Mouse (Mus musculus) stomach, embryonic 16.5 days (tissue): ENCODE results near the gene 1700017B05Rik. TPM values are rescaled to one million over a fixed set of nuclear protein-coding genes. Genes with fewer than 3 reads are reported as not detected.
"Not testable (repeated sequence)": the region's sequence is repeated elsewhere in the genome, so short reads cannot be mapped to it uniquely, and the experiment has no call there.

ENCODE experiments used
- ATAC-seq: fragments of 200-750 bp; cut with Nextera tagmentation; 2 replicates; pipeline ENCODE4 v1.8.0; 2017; ENCODE audit warnings: moderate number of reproducible peaks, moderate TSS enrichment; ENCODE audit not compliant: insufficient read depth, low FRiP score
- H3K27ac ChIP-seq: fragments of 300-500 bp; sonication (generic); 2 replicates; pipeline ENCODE4 v1.5.1; 2014; ENCODE audit warnings: low read length
- H3K27me3 ChIP-seq: fragments of 300-500 bp; sonication (generic); 2 replicates; pipeline ENCODE4 v1.6.1; 2014; ENCODE audit warnings: low read length, control low read depth, mixed read lengths; ENCODE audit not compliant: control insufficient read depth, insufficient read depth
- H3K36me3 ChIP-seq: fragments of 300-500 bp; sonication (generic); 2 replicates; pipeline ENCODE4 v1.6.1; 2014; ENCODE audit warnings: low read length; ENCODE audit not compliant: control insufficient read depth, insufficient read depth
- H3K4me1 ChIP-seq: fragments of 300-500 bp; sonication (generic); 2 replicates; pipeline ENCODE4 v1.6.1; 2014; ENCODE audit warnings: low read length, control low read depth, mixed read lengths; ENCODE audit not compliant: control insufficient read depth, insufficient read depth
- H3K4me2 ChIP-seq: fragments of 300-500 bp; sonication (generic); 2 replicates; pipeline ENCODE4 v1.6.1; 2014; ENCODE audit warnings: low read depth, low read length, mixed read lengths
- H3K4me3 ChIP-seq: fragments of 300-500 bp; sonication (generic); replicated peaks from 2 replicates; pipeline ENCODE4 v1.5.1; 2014; ENCODE audit warnings: mild to moderate bottlenecking, low read length
- H3K9ac ChIP-seq: fragments of 300-500 bp; sonication (generic); 2 replicates; pipeline ENCODE4 v1.6.1; 2014; ENCODE audit warnings: low read length
- H3K9me3 ChIP-seq: fragments of 300-500 bp; sonication (generic); replicated peaks from 2 replicates; pipeline ENCODE4 v1.6.1; 2016; ENCODE audit warnings: low read length, control low read depth; ENCODE audit not compliant: control insufficient read depth
- WGBS: fragments of 180-500 bp; shearing (Covaris S2); extraction: QIAGEN DNeasy Blood & Tissue Kit; methylation state at CpG from one replicate; pipeline ENCODE4 v1.1.7; 2014; 5-methylcytosine and 5-hydroxymethylcytosine counted together
- polyA plus RNA-seq: library from polyadenylated mRNA; unstranded; fragments of >200 nt; fragmentation: Nextera tagmentation; extraction: Ambion mirVana; gene quantifications from 2 replicates; pipeline ENCODE4 v1.2.1, GENCODE M21; 2015

Gene 1700017B05Rik
- 21.7 and 23.0 TPM in 2 replicates for polyA plus RNA-seq

DNA sequence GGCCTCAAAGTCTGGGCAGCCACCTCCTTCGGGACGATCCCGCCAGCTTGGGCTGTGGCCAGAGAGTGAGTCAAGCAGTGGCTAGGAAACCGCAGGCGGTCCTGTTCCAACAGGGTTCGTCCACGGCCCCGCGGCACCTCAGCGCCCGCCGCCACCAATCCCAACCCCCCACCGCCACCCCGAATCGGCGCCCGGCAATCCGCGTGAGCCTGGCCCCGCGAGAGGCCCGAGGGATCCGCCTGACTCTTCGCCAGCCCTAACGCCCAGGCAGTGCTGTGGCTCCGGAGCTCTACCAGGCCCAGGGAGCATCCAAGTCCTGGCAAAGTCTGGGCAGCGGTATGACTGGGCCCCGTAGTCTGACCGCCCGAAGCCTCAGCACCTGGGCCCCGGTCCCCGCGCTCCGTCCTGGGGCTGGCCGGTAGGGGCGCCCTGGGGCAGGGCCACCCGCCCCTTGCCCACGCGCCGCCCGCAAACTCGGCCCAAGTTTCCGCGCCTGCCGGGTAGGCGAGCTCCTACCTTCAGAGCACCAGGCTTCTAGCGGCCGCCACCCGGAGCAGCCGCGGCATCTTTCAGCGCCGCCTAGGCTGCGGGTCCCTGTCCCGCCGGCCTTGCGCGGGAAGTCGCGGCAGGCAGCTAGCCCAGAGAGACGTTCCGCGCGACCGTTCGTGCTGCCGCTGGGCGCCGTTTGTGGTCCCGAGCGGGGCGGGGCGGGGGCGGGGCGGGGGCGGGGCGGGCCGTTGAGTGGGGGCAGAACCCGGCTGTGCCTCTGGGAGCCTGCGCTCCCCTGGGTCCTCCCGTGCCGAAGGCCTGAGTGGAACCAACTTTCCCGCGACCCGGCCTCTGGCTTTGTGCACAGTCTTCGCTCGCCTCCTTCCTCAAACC lies at the start of gene 1700017B05Rik:
1700017B05Rik (minus strand) TSS at position 700 of the 882 bp plus-strand sequence.
- H3K9ac ChIP-seq = peak within 1 kb of the TSS; percentile 96
- H3K4me3 ChIP-seq = peak within 1 kb of the TSS; percentile 89
- peaks cover 4% of the 10 kb centered on the region; the same call in 1 of the 2 replicates for H3K36me3 ChIP-seq
- WGBS = under 1% methylated on average over 69 of the region's 87 CpGs
- H3K4me1 ChIP-seq = peaks cover 18% of the 10 kb centered on the region
- H3K4me2 ChIP-seq = peak within 1 kb of the TSS; percentile 77
- H3K27me3 ChIP-seq = no peaks in the 10 kb centered on the region
- no peaks in the 10 kb centered on the region for H3K9me3 ChIP-seq
- H3K27ac ChIP-seq = peak within 1 kb of the TSS; percentile 87
- peak; percentile 88 for ATAC-seq

- Histone ChIP-seq H3K9me3 (no peaks in the 10 kb centered on the region), H3K36me3 (no peaks in the 10 kb centered on the region), H3K27me3 (no peaks in the 10 kb centered on the region), H3K4me1 (no peaks in the 10 kb centered on the region), H3K27ac (no peak overlapping the region), H3K9ac (no peak overlapping the region), H3K4me2 (no peak overlapping the region), H3K4me3 (no peak overlapping the region)
- WGBS = 92% methylated on average over 2 of the region's 2 CpGs
- ATAC-seq = no peak
Observed at GRCm38 (mm10) chr9:57310895-57311294, 48.5 kb upstream of the 1700017B05Rik start.

- H3K4me1 ChIP-seq = no peaks in the 10 kb centered on the region
- 87% methylated on average over 4 of the region's 4 CpGs for WGBS
- no peak overlapping the region for H3K9ac ChIP-seq
Observed at GRCm38 (mm10) chr9:57309353-57309752, 46.9 kb upstream of the 1700017B05Rik start.

DNA sequence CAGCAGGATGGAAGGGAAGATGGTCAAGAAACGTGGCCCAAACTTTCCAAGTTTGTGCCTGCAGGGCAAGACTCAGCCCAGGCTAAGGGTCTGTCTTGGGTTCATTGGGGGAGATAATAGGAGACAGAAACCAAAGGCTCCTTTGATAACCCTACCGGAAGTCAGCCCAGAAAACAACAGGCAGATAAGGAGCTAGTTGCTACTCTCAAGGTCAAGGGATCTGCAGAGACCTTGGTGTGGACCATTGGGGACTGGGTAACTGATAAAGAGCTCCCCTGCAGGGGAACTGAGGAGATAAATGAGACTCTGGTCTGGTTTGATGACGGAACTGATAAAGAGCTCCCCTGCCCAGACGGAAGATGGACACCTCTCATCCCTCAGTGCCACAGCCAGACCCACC lies 45.0 kb upstream of the 1700017B05Rik start:
- H3K27me3 ChIP-seq = no peaks in the 10 kb centered on the region
- H3K4me2 ChIP-seq = no peak overlapping the region
- no peaks in the 10 kb centered on the region for H3K36me3 ChIP-seq
- H3K27ac ChIP-seq = no peak overlapping the region
- no peak overlapping the region for H3K4me3 ChIP-seq
- H3K9me3 ChIP-seq = no peaks in the 10 kb centered on the region
- ATAC-seq = no peak
- H3K4me1 ChIP-seq = no peaks in the 10 kb centered on the region
- 70% methylated on average over 4 of the region's 4 CpGs for WGBS
- no peak overlapping the region for H3K9ac ChIP-seq

More at GRCm38 (mm10) chr9:57309353-57309752, 46.9 kb upstream of the 1700017B05Rik start:
- Histone ChIP-seq H3K27ac (no peak overlapping the region), H3K4me2 (no peak overlapping the region), H3K9me3 (no peaks in the 10 kb centered on the region), H3K27me3 (no peaks in the 10 kb centered on the region), H3K4me3 (no peak overlapping the region), H3K36me3 (no peaks in the 10 kb centered on the region)
- ATAC-seq = no peak

- not testable (repeated sequence) for H3K9me3 ChIP-seq, H3K4me3 ChIP-seq, H3K36me3 ChIP-seq, H3K9ac ChIP-seq, H3K4me1 ChIP-seq, H3K27me3 ChIP-seq, H3K4me2 ChIP-seq, ATAC-seq, H3K27ac ChIP-seq
- 92% methylated on average over 4 of the region's 4 CpGs for WGBS
Observed at GRCm38 (mm10) chr9:57304716-57305115, 42.3 kb upstream of the 1700017B05Rik start.

GRCm38 (mm10) chr9:57304251-57304650 lies 41.8 kb upstream of the 1700017B05Rik start:
- no peak for ATAC-seq
- Histone ChIP-seq H3K9me3 (no peaks in the 10 kb centered on the region), H3K36me3 (no peaks in the 10 kb centered on the region)

DNA sequence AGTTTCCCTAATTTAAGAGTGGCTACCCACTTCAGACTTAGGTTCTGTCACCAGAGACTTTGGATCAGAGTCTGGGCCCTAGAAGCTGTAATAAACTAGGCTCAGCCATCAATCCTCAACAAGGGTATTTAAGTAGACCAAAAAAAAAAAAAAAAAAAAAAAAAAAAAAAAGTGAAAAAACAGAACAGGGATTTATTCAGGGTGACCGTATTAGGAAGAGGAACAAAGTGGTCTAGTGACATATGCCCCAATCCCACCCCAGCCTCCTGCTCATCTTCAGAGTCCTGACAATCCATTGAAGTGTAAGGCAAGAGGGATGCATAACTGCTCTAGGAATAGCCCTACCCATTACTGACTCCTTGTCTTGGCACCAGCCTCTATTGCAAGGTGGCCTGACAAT lies 40.9 kb upstream of the 1700017B05Rik start:
- H3K4me2 ChIP-seq = no peak overlapping the region
- H3K9me3 ChIP-seq = no peaks in the 10 kb centered on the region
- H3K9ac ChIP-seq = no peak overlapping the region
- no peak for ATAC-seq
- WGBS = 53% methylated on average over 1 of the region's 1 CpGs
- no peak overlapping the region for H3K4me3 ChIP-seq
- H3K4me1 ChIP-seq = no peaks in the 10 kb centered on the region
- no peaks in the 10 kb centered on the region for H3K27me3 ChIP-seq
- no peaks in the 10 kb centered on the region for H3K36me3 ChIP-seq
- no peak overlapping the region for H3K27ac ChIP-seq

More at GRCm38 (mm10) chr9:57304251-57304650, 41.8 kb upstream of the 1700017B05Rik start:
- Histone ChIP-seq H3K4me2 (no peak overlapping the region), H3K9ac (no peak overlapping the region), H3K4me3 (no peak overlapping the region), H3K27ac (no peak overlapping the region), H3K4me1 (no peaks in the 10 kb centered on the region), H3K27me3 (no peaks in the 10 kb centered on the region)
- 91% methylated on average over 2 of the region's 2 CpGs for WGBS

DNA sequence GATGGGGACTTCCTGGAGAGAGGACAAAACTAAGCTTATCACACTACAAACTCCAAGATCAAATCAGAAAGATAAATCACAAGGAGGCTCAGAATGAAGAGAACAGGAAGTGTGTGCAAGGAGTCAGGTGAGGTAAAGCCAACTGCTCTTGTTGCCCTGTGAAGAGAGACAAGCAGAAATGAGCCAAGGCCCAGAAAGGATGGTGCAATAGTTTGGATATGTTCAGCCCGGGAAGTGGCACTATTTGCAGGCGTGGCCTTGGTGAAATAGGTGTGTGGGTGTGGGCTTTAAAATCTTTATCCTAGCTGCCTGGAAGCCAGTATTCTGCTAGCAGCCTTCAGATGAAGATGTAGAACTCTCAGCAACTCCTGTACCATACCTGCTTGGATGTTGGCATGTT lies 38.4 kb upstream of the 1700017B05Rik start:
- H3K27ac ChIP-seq = no peak overlapping the region
- no peaks in the 10 kb centered on the region for H3K9me3 ChIP-seq
- H3K4me3 ChIP-seq = no peak overlapping the region
- no peaks in the 10 kb centered on the region for H3K4me1 ChIP-seq
- no peaks in the 10 kb centered on the region for H3K27me3 ChIP-seq
- H3K36me3 ChIP-seq = no peaks in the 10 kb centered on the region
- no peak overlapping the region for H3K9ac ChIP-seq
- 58% methylated on average over 2 of the region's 2 CpGs for WGBS
- ATAC-seq = no peak
- H3K4me2 ChIP-seq = no peak overlapping the region

- H3K27ac ChIP-seq = no peak overlapping the region
- H3K4me1 ChIP-seq = no peaks in the 10 kb centered on the region
- peak; percentile 81; the same call in 1 of the 2 replicates for ATAC-seq
- no peak overlapping the region for H3K4me3 ChIP-seq
- H3K36me3 ChIP-seq = no peaks in the 10 kb centered on the region
- 56% methylated on average over 6 of the region's 6 CpGs for WGBS
- H3K4me2 ChIP-seq = no peak overlapping the region
- no peak overlapping the region for H3K9ac ChIP-seq
- no peaks in the 10 kb centered on the region for H3K27me3 ChIP-seq
- H3K9me3 ChIP-seq = no peaks in the 10 kb centered on the region
Observed at GRCm38 (mm10) chr9:57299790-57300477, 37.5 kb upstream of the 1700017B05Rik start.
